Mouse (Mus musculus) E14TG2a.4 (cell line): ENCODE results near the gene Ldhc.

Experiments
- CTCF ChIP-seq: conservative IDR thresholded peaks from 2 replicates; pipeline ENCODE4 v1.5.1; 2014; ENCODE audit warnings: low read length
- POU5F1 ChIP-seq: IDR thresholded peaks from 2 replicates; pipeline ENCODE4 v1.6.1; 2014; ENCODE audit warnings: low read length, borderline replicate concordance

GRCm38 (mm10) chr7:46899343-46899742 is 38.3 kb downstream of the Ldhc start:
- TF ChIP-seq CTCF (no peak), POU5F1 (no peak)
